Mouse (Mus musculus) gastrocnemius, postnatal 36 days (tissue): Measurements from ENCODE around the gene Arhgdib. TPM values are rescaled to one million over a fixed set of nuclear protein-coding genes. Genes with fewer than 3 reads are reported as not detected.

Experiments
- DNase-seq, 2 experiments: peaks; one replicate each; pipeline ENCODE4 v3.0.0; 2022
- intact Hi-C: fragments of 180-260 bp; cut with DNase I; formaldehyde crosslinking; loops from one replicate; pipeline ENCODE4 v1.15.1; 2025
- total RNA-seq, 2 experiments: library from RNA; stranded (reverse); gene quantifications; 2 replicates each; pipeline ENCODE4 v1.2.3; 2021

The Arhgdib gene
- total RNA-seq, 2 experiments from 2014 or later: 7.1 to 7.7 TPM

DNA sequence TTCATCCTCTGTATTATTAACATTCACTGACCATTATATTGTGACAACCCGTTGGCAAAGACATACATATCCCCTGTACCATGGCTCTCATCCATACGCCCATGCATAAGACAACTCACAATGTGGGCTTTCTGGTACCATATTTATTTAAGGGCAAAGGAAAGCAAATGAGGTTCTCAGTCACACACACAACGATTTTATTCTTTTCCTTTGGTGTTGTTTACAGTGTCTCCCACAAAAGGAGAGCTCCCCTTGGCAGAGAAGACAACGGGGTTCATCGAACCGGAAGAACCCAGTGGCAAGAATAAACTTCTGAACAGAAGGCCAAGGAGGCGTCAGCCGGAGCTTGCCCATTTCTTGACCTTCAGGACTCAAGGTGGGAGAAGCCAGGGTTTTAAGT, 18.2 kb downstream of the Arhgdib start, which contains the start of gene Pde6h:
Gene Pde6h (plus strand): TSS at position 301 of the 400 bp plus-strand sequence.
- DNase-seq: no peak
- intact Hi-C loops: loop anchor here (5.0 kb wide), 1 partner anchor 59 kb away; no protein-coding TSS in a partner anchor

DNA sequence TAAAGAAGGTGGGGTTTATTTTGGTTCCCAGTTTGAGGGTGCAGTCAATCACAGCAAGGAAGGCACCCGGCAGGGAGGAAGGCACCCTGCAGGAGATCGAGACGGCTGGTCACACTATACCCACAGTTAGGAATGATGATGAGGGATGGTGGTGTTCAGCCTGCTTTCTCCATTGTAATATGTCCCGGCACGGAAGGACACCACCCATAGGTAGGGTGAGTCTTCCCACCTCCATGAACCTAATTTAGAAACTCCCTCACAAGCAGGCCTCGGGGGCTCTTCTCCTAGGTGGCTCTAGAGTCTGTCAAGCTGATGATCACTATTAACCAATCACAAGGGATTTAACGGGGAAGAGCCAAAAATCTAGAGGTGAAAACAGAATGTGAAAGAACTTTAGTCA, 18.8 kb downstream of the Arhgdib start:
- intact Hi-C loops: loop anchor here (5.0 kb wide), 1 partner anchor 59 kb away; no protein-coding TSS in a partner anchor

DNA sequence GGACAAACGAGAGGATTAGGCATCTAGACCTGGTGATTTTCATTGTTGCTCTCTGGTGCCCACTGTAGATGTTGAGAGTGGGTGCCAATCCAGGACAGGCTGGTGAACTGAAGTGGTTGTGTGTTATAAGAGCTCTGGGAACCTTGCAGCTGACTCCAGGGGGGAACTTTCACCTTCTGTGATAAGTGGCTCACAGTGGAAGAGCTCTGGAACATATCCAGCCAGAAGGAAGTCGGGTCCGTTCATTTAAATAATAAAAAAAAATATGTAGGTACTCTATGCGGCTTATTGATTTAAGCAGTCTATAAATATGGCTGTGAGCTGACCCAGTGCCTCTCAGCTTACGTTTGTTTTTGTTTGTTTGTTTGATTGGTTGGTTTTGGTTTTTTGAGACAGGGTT, 19.6 kb downstream of the Arhgdib start, which contains the start of gene Erp27:
Gene Erp27 (minus strand): TSS at position 101 of the 400 bp plus-strand sequence.
- intact Hi-C loops: loop anchor here (5.0 kb wide), 1 partner anchor 60 kb away; no protein-coding TSS in a partner anchor
- DNase-seq: no peak

More for the DNA sequence above, 18.8 kb downstream of the Arhgdib start:
- DNase-seq: no peak

DNA sequence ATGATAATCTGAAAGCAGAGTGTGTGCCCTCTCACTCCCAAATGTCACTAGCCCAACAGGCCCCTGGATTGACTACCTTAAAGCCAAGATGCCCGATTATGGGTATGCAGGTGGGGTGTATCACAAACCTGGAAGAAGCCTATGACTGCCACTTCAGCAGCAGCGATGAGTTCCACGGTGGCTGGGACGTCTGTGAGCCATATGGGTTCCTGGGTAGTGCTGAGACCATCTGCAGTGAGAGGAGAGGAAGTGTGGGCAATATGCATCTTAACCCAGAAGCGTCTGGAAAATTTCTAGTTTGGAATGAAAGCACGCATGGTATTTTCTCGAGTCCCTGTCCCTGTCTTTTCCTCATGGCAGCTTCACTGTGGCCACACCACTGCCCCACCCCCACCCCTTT, 20.1 kb downstream of the Arhgdib start:
- intact Hi-C loops: loop anchor here (2.0 to 5.0 kb wide), 2 partner anchors 61 kb away; no protein-coding TSS in a partner anchor
- no peak for DNase-seq

DNA sequence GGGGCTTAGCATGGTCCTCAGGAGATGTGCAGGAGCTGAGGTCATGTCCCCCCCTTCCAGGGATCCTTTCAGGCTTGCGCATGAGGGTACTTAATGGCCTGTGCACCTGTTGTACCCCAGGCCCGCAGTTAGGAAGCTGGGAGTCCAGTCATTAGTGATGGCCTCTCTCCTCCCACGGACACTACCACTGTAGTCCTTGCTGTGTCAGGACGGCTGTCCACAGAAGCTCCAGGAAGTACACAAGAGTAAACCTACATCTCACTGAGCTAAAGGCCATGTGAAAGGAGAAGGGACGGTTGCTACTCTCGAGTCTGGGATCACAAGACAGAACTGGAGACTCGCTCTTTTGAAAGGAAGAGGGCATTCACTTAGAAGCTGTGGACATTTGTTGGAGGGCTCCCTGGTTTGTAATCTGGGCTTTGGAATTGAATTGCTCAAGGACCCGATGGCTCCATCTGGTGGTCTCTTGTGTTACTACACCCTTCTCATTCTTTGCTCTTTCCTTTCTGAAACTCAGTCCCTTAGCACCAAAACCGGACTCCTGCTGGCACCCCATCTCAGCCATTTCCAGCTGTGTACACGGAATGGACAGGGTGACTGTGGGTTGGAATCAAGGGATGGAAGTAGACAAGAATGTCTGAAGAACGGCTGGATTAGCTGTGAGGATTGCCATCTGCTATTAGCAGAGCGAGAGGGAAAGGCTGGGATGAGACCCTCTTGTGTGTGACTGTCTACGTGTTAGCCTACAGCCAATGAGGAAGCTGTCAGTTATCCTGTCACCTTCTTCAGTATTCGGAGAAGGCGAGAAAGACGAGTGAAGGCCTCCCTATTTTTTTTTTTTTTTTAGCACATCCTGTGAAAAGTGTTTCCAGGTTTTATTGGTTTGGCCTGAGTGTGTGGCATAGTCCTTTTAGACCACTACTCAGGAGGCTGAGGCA, 21.1 kb downstream of the Arhgdib start:
- peak in 1 of 2 experiments; percentile 64 for DNase-seq

DNA sequence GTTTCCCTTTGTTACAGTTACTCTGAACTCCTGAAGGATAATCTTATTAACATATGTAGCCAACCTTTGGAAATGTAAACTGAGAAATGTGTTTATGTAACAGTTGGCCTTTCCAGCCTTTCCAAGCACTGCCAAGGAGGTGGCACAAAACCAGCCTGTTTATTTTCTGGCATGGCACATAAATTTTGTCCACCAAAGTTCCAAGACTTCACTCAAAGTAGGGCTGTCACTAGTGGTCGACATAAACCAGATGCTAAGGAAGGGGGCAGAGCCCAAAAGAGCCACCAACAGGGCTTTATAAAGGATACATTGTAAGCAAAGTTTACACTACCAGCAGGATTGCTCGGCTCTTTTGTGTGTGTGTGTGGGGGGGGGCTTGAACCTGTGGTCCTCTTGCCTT, 23.8 kb downstream of the Arhgdib start:
- no peak for DNase-seq

More for the DNA sequence above, 21.1 kb downstream of the Arhgdib start:
- intact Hi-C loops: loop anchor here (2.0 to 5.0 kb wide), 2 partner anchors 60 to 62 kb away; no protein-coding TSS in a partner anchor

DNA sequence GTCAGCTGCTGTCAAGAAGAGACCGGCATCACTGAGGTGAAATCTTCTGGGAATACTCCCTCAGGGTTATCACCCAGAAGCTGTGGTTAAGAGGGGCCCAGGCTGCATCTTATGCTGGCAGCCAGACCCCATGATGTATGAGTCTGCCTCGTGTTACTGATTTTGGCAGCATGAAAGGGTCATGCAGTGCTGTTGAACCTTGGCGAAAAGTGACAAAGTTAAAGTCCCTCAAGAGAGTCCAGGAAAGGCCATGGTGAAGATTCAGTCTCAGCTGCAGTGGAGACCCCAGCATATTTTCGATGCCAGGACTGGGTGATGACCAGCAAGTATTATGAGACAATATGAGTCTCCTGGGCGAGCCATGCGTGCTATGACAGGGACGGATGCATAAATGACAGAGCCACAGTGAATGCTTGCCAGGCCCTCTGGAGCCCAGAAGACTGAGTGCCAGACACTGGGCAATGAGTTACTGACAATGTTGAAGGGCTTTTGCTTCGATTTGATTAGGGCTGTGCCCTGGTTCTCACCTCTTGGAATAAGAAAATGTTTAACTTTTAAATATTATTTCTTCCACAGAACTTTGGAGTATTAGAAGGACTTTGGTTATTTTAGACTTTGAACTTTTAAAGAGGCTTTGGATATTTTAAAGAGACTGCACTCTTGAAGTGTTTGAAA, 25.8 kb downstream of the Arhgdib start:
- intact Hi-C loops: no loop called here
- no peak for DNase-seq

More for the DNA sequence above, 23.8 kb downstream of the Arhgdib start:
- intact Hi-C loops: no loop called here

DNA sequence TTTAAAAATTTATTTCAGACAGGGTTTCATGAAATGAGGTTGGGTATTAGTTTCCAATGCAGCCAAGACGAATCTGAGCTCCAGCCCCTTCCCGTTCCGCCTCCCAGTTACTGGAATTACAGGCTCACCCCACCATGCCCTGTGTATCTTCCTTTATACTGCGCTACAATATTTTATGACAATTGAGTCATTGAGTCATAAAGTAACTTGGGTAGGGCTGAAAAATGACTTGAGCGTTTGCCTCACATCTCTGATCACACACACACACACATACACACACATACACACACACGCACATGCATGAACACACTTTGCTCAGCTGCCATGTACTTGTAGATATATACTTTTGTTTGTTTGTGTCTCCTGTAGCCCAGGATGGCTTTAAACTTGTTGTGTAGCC, 27.5 kb downstream of the Arhgdib start:
- DNase-seq: no peak
- intact Hi-C loops: no loop called here

DNA sequence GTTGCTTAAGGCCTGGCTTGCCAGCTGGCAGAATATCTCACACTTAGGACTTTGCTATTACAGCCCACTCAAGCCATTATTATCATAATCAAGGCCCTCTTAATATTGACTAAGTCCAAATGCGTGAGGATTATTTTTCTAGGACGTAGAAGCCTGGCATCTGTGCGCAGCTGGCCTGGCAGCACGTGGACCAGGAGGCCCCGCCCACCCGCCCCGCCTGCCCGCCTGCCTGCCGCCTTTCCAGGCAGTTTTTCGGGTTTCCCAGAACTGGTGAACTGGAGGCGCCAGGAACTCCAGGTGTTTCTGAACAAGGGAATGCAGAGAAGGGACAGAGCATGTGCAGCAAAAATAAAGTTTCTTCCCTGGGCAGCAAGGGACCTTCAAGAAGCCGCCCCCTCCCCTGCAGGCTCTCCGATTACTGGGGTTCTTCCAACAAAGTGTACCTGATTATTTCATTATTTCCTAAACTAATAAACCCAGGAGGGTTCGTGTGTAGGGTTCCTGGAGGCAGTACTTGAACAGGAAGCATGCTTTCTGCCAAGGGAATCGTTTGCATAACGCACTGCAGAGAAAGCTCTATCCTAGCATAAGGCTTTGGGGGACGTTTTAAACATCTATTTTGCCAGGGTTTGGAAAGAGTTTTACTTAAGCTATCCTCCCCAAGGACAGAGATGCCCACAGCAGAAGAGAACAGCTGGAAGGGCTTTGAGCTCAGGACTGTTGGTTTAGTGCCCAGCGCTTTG, 28.1 kb downstream of the Arhgdib start:
- intact Hi-C loops: no loop called here
- peak in 1 of 2 experiments; percentile 6 for DNase-seq

DNA sequence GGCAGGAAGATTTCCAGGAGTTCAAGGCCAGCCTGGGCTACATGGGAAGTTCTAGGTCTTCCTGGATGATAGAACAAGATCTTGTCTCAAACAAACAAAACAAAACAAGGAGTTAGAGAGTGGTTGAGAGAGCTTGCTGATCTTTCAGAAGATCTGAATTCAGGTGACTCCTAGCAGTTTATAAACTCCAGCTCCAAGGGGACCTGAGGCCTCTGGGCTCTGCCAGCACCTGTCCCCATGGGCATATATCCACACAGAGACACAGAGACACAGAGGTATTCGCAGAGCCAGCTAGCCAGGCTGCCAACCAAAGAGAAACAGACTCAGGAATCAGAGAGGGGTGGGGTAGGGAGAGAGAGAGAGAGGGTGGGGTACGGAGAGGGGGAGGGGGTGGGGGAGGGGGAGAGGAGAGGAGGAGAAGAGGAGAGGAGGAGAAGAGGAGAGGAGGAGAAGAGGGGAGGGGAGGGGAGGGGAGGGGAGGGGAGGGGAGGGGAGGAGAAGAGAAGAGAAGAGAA, 28.9 kb downstream of the Arhgdib start:
- intact Hi-C loops: no loop called here
- DNase-seq: no peak

DNA sequence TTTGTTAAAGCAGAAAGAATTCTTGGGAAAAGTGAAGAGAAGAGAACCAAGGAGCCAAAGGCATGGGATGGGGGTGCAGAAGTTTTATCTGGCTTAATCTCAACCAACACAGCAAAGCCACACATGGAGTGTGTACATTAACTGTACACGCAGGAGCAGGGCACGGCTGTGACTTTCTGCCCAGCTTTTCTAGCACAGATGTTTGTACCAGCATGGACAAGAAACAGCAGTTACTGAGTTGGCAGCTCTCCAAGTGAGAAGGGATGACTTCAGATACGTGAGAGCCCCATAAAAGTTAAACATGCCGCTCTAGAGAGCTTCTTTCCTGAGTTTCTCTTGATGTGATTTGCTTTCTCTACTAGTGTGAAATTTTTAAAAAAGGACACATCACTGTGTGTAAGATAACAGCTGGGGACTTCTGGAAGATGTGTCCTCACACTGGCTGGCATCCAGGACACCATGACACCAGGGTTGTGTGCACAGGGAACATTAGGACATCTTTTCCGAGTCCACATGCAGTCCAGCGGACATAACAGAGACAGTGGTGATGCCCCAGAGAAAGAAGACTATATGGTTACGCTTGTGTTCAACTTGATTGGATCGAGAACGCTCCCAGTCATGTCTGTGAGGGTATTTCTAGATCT, 31.3 kb downstream of the Arhgdib start:
- no peak for DNase-seq
- intact Hi-C loops: no loop called here

DNA sequence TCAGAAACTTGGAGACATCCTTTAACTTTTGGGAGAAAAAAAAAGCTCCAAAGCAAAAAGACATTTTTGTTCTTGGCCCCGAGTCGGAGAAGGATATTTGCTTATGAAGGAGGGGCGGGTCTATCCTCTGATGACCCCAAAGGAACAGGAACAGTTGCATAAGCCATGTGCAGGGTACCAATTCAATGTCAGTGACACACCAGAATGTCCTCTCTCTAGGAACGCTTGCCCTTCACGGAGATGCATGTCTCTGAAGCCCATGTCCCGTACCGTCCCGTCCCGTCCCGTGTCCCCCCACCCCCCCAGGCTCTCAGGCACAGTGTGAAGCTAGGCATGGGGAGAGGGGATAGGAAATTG, 34.8 kb downstream of the Arhgdib start:
- intact Hi-C loops: no loop called here
- DNase-seq: peak in 1 of 2 experiments; percentile 26

DNA sequence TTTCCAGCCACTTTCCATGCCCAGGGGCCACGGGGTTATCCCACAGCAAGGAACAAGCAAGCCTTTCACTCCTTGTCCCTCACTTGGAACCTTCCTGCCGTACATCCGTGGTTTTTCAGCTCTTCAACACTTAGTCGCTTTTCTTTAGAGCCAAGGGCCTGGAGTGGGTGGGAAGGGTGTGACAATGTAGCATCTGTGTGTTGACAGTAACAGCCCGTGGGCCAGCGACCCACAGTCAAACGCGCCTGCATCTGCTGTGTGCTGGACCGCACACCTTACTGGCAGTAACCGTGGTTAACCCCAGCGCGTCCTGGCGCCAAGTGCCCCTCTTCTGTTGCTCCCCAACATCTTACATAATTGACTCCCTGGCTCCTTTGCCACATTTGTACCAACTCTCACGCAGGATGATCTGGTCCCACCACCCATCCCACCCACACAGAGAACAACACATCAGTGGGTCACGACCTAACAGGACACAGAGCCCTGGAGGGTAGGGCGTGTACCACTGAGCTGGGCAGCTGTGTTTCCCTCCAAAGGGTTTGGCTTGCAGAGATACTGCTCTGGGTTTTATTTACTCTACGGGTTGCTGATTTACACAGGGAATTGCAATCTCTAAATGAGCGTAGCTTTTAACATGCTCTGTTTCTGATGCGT, 35.3 kb downstream of the Arhgdib start:
- intact Hi-C loops: no loop called here
- DNase-seq: peak in 1 of 2 experiments; percentile 8

DNA sequence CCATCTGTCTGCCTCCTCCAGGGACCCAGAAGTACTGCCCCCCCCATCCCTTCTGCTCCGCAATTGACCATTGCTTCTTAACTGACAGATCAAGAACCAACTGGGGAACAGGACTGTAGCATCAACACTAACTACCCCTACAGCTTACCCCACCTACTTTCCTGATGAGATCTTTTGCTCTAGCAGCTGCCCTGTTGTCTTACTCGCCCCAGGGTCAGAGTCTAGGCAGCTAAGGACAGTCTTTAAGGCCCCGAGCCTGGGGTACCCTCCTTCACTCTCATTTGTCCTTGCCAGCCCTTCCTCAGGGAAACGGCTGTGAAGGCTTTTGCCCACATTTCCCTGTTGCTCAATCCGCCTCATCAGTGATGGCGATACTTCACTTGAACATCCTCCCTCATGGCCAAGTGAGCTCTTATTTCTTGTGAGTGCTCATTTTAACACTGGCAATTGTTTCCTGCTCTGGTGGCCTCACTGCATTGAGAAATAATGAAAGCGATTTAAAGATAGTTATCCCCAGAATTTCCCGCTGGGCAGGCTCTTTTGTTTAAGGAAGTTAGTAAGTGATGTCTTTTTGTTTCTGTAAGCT, 37.7 kb downstream of the Arhgdib start:
- intact Hi-C loops: no loop called here

DNA sequence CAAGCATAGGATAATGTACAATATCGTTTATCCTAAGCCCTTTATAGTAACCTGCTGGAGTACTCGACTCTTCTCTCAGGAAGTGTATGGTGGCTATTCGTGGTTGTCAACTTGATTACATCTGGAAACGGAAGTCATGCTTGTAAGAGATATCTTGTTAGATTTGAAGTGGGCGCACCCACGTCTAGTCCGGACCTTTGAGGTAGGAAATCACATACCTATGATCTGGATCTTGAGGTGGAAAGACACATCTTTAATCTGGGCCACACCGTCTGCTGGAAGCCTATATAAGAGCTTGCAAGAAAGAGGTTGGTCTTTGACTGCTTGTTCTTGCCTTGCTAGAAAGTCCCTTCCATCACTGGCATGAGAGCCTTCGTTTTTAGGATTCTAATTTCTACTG, 39.2 kb downstream of the Arhgdib start:
- no peak for DNase-seq
- intact Hi-C loops: no loop called here

More for the DNA sequence above, 37.7 kb downstream of the Arhgdib start:
- DNase-seq: no peak

DNA sequence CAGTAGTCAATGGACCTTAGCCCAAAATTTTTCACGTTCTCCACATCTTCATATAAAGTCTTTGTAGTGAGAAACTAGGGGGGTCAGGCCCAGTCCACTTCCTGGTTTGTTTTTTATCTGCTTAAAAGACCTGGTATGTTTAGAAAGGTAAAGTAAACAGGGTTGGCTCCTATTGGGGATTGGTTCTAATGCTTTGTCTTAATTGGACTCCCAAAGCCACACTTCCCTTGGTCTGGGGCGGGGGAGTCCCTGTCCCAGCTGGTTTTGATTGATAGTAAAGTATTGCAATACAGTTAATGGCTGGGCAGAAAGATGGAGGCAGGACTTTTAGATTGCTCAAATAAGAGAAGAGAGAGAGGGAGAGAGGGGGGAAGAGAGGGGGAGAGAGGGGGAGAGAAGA, 40.7 kb downstream of the Arhgdib start:
- intact Hi-C loops: no loop called here
- DNase-seq: no peak

DNA sequence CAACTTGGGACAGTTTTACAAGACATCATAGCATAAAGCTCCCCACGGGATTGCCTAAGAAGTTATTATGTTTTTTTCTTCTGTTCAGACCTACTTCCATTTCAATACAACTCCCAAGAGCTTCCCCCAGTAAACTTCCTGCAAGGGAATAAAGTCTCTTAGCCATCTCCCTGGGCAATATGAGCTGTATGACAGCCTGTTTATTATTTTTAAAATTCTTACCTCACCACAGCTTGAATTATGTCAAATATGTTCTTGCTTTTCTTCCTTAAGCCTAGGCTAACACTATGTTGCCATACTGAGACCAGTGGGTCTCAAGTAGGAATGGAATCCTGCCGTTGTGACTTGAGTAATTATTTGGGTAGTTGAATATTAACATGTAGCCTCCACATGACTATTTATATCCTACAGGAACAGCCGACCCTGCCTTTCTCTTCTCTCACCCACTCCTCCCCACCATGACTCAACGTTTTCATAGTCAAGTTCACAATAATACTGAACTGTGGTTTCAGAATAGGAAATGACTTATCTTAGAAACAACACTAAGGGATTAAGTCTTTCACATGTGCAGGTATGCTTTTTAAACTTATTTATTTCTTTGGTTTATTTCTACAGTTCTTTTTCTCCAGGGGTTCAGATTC, 41.2 kb downstream of the Arhgdib start:
- no peak for DNase-seq
- intact Hi-C loops: no loop called here

DNA sequence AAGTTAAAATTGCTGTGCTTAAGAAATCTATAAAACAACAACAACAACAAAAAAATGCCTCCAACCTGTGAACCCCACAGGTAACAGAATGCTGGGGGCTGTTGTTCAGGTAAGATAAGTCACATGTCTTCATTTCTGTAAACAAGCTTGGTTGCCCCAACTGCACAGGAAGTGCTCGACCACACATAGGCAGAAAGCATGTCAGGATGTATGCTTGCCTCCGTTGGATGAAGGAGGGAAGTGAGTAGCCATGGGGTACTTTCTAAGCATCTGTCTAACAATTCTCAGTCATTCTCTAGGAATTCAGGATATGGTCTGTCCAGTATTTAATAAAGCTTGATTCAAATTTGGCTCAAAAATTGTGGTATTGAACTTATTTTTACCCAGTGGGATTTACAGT, 42.7 kb downstream of the Arhgdib start:
- intact Hi-C loops: no loop called here
- no peak for DNase-seq
